Mouse (Mus musculus) liver, embryonic 13.5 days (tissue): Measurements from ENCODE around the gene Foxp4. TPM values are rescaled to one million over a fixed set of nuclear protein-coding genes. Genes with fewer than 3 reads are reported as not detected.
A peak's percentile ranks its signal among the peaks of the same experiment; 100 is the strongest.

Experiments
- ATAC-seq: fragments of 200-750 bp; cut with Nextera tagmentation; 2 replicates; pipeline ENCODE4 v1.8.0; 2017; ENCODE audit warnings: low read depth, mild to moderate bottlenecking, moderate number of reproducible peaks, moderate library complexity
- DNase-seq: peaks from one replicate; pipeline ENCODE4 v3.0.0; 2022
- H3K27ac ChIP-seq: fragments of 300-500 bp; sonication (generic); 2 replicates; pipeline ENCODE4 v1.5.1; 2015; ENCODE audit warnings: moderate library complexity, mild to moderate bottlenecking, inconsistent platforms
- H3K27me3 ChIP-seq: fragments of 300-500 bp; sonication (generic); 2 replicates; pipeline ENCODE4 v1.6.1; 2015; ENCODE audit warnings: mild to moderate bottlenecking, inconsistent platforms
- H3K36me3 ChIP-seq: fragments of 300-500 bp; sonication (generic); 2 replicates; pipeline ENCODE4 v1.6.1; 2015; ENCODE audit warnings: mild to moderate bottlenecking, inconsistent platforms
- H3K4me1 ChIP-seq: fragments of 300-500 bp; sonication (generic); replicated peaks from 2 replicates; pipeline ENCODE4 v1.6.1; 2015; ENCODE audit warnings: inconsistent platforms
- H3K4me2 ChIP-seq: fragments of 300-500 bp; sonication (generic); 2 replicates; pipeline ENCODE4 v1.6.1; 2015; ENCODE audit warnings: inconsistent platforms, mild to moderate bottlenecking, moderate library complexity
- H3K4me3 ChIP-seq: fragments of 300-500 bp; sonication (generic); replicated peaks from 2 replicates; pipeline ENCODE4 v1.5.1; 2015; ENCODE audit warnings: mild to moderate bottlenecking, inconsistent platforms
- H3K9ac ChIP-seq: fragments of 300-500 bp; sonication (generic); 2 replicates; pipeline ENCODE4 v1.6.1; 2015; ENCODE audit warnings: mild to moderate bottlenecking, inconsistent platforms
- H3K9me3 ChIP-seq: fragments of 300-500 bp; sonication (generic); replicated peaks from 2 replicates; pipeline ENCODE4 v1.6.1; 2016; ENCODE audit warnings: inconsistent platforms
- WGBS: fragments of 180-500 bp; shearing (Covaris S2); methylation state at CpG from one replicate; pipeline ENCODE4 v1.1.7; 2015; ENCODE audit not compliant: insufficient replicate concordance; 5-methylcytosine and 5-hydroxymethylcytosine counted together
- polyA plus RNA-seq: library from polyadenylated mRNA; unstranded; fragments of >200 nt; fragmentation: Nextera tagmentation; extraction: Ambion mirVana; gene quantifications from 2 replicates; pipeline ENCODE4 v1.2.1, GENCODE M21; 2015

Foxp4 gene
- polyA plus RNA-seq = 3.8 and 3.9 TPM in 2 replicates

DNA sequence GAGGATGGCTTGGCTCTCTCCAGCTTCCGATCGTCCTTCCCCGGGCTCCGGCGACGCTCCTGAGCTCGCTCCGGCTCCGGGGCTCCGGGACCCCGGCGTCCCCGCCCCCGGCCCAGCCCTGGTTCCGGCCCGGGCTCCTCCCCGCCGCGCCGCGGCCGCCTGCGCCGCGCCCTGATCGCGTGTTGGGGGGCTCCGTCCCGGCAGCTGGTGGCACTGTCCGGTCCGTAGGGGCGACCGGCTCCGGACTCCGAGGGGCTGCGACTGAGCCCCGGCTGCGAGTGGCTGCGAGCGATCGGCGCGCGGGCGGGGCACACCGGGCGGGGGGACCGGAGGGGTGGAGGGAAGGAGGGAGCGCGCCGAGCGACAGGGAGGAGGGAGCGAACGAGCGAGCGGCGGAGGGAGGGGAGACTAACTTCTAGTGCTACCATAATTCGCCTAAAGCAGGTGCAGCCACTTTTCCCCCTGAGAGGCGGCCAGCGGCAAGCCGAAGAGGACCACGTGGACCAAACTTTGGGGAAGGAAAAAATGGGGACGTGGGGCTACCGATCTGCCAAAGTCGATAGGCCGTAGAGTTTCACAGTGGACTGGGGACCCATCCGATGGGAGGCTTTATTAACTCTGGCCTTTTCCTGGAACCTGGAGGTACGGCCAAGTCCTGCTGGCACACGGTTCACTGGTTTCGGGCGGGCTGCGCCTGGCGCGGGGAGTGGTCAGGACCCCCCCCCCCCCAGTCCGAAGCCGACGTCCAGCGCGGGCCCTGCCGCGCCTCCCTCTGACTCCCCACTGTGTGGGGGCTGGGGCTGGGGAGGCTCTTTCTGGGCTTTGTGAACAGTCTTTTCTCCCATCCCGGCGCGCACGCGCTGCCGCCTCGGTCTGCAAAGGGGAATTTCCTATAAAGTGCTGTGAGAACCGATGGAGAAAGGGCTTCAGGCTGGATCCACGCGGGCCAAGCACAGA is at the start of gene Foxp4:
Gene Foxp4, minus strand, starts transcription at position 263 of the 957 bp plus-strand sequence.
- peak within 1 kb of the TSS; percentile 78 for H3K4me3 ChIP-seq
- DNase-seq = peak; percentile 76
- under 1% methylated on average over 91 of the region's 91 CpGs for WGBS
- H3K27ac ChIP-seq = peak within 1 kb of the TSS; percentile 75
- peak within 1 kb of the TSS; percentile 94 for H3K4me2 ChIP-seq
- no peaks in the 10 kb centered on the region for H3K9me3 ChIP-seq
- peaks cover 59% of the 10 kb centered on the region for H3K4me1 ChIP-seq
- peak within 1 kb of the TSS; percentile 83 for H3K9ac ChIP-seq
- H3K36me3 ChIP-seq = no peaks in the 10 kb centered on the region
- peaks cover 49% of the 10 kb centered on the region for H3K27me3 ChIP-seq
- peak; percentile 83 for ATAC-seq

DNA sequence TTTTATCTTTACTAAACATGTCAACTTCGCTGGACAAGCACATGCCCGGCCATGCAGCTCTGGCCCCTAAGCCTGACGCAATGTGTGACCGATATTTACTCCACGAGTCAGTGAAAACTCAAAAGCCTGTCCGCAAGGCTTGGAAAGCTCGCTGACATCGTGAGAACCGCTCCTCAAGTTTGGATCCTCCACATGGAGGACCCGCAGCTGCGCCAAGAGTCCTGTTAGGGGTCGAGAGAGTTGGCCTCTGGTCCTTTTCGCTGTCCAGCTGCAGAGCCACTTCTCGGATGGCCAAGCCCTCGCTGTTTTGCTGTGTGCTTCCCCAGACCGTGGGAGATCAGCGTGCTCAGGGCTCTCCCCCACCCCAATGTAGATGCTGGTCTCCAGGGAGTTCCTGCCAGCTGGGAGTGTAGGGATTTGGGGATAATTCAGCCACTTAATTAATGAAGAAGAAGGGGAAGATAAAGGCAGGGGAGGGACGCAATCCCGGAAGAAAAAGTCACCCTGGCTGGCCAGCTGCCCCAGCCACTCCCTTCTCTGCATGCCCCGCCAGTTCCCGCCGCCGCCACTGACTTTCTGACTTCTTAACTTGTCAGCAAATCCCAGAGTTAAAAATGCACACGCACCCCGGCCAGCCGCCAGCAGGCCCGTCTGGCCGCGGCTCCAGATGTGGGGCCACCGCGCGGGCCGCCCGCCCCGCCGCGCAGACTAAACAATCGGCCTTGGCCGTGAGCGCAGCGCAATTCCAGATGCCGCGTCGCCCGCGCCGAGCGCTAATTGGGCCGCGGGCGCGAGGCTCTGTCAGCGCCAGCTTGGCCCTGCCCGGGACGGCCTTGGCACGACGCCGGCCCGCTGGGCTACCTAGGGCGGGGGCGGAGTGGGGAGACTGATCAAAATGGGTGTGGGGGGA is 49.4 kb upstream of the Foxp4 start:
- Histone ChIP-seq H3K36me3 (no peaks in the 10 kb centered on the region), H3K27me3 (peaks cover 53% of the 10 kb centered on the region), H3K4me1 (peaks cover 33% of the 10 kb centered on the region), H3K4me2 (peak overlapping the region; percentile 68), H3K9ac (peak overlapping the region; percentile 41), H3K27ac (peak overlapping the region; percentile 50), H3K4me3 (peak overlapping the region; percentile 50), H3K9me3 (no peaks in the 10 kb centered on the region)
- DNase-seq (no peak), ATAC-seq (peak; percentile 35; the same call in 1 of the 2 replicates)
- 3% methylated on average over 61 of the region's 61 CpGs for WGBS

DNA sequence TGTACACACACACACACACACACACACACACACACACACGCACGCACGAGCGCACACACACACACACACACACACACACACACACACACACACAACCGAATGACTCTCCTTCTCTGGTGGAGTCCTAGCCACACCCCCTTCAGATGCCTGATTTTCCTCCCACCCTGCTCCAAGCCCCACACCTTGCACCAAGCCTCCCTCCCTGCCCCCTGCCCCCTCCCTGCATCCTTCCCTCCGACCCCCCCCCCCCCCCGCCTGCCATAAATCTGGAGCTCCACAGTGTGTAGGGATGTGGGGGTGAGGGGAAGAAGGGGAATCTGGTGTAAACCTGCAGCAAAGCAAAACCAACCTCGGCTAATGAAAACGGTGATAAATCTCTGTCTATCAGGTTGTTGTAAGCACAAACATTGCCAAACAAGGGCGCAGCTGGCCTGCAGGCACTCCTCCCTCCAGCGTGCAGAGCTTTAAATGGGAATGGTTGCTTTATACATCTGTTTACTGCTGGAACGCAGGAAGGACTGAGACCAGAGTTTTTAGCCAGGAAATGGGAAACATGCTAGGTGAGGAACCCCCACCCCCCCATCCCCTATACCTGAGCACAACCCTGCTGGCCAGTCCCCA is 41.5 kb upstream of the Foxp4 start:
- DNase-seq = no peak

DNA sequence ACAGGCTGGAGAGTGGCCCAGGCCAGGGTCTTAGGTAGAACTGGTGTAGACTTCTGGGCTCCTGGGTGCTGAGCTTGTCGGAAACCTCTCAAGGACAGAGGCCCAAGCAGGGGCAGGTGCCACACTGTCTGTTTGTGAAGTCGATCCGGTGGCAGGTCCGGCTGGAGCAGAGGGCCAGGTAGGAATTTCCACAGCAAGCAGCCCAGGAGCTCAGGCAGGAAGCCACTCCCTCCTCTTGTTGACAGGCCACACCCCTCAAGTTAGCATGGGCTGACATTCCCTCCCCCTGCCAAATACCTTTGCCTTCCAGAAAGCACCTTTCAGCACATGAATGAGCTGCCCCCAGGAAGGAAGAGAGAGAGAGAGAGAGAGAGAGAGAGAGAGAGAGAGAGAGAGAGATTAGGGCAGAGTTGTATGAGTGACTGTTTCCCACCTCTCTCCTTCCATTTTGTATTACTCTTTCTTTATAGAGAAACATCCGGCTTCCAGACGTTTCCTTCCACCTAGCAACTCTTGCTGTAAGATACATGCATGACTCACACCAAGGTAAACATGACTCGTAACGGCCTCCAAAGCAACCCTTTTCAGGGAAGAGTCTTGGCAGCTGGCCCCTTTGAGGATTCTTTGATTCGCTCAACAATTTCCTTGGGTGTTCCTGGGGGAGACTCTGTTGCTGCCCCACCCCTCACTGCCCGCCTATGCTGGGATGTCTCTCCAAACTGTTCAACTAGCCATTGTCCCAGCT is 33.8 kb upstream of the Foxp4 start:
- Histone ChIP-seq H3K4me3 (no peak overlapping the region), H3K27me3 (peaks cover 8% of the 10 kb centered on the region), H3K4me2 (no peak overlapping the region), H3K9me3 (no peaks in the 10 kb centered on the region), H3K4me1 (peaks cover 22% of the 10 kb centered on the region), H3K27ac (no peak overlapping the region), H3K36me3 (no peaks in the 10 kb centered on the region), H3K9ac (no peak overlapping the region)
- 38% methylated on average over 10 of the region's 10 CpGs for WGBS
- ATAC-seq (peak; percentile 41; the same call in 1 of the 2 replicates), DNase-seq (no peak)

More for the DNA sequence above, 41.5 kb upstream of the Foxp4 start:
- Histone ChIP-seq H3K27ac (no peak overlapping the region), H3K4me1 (no peaks in the 10 kb centered on the region), H3K27me3 (no peaks in the 10 kb centered on the region), H3K36me3 (no peaks in the 10 kb centered on the region), H3K9me3 (no peaks in the 10 kb centered on the region), H3K4me3 (no peak overlapping the region), H3K4me2 (no peak overlapping the region), H3K9ac (no peak overlapping the region)
- no peak for ATAC-seq
- WGBS = 36% methylated on average over 6 of the region's 12 CpGs

DNA sequence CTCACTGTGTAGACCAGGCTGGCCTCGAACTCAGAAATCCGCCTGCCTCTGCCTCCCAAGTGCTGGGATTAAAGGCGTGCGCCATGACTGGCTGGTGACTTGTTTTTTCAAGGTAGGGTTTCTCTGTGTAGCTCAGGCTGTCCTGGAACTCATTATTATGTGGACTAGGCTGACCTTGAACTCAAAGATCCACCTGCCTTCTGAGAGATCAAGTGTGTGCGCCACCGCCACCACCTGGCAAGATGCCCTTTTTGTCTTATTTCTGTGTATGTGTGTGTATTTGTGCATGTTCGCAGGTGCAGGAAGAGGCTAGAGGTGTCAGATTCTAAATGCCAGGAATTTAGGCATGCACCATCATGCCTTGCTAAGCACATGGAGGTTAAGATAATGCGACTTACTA is 32.0 kb upstream of the Foxp4 start:
- 78% methylated on average over 8 of the region's 8 CpGs for WGBS
- H3K9me3 ChIP-seq = no peaks in the 10 kb centered on the region
- H3K4me2 ChIP-seq = no peak overlapping the region
- H3K27ac ChIP-seq = no peak overlapping the region
- DNase-seq (no peak), ATAC-seq (no peak)
- H3K9ac ChIP-seq = no peak overlapping the region
- H3K4me1 ChIP-seq = peaks cover 22% of the 10 kb centered on the region
- peaks cover 24% of the 10 kb centered on the region for H3K27me3 ChIP-seq
- no peak overlapping the region for H3K4me3 ChIP-seq
- no peaks in the 10 kb centered on the region for H3K36me3 ChIP-seq

DNA sequence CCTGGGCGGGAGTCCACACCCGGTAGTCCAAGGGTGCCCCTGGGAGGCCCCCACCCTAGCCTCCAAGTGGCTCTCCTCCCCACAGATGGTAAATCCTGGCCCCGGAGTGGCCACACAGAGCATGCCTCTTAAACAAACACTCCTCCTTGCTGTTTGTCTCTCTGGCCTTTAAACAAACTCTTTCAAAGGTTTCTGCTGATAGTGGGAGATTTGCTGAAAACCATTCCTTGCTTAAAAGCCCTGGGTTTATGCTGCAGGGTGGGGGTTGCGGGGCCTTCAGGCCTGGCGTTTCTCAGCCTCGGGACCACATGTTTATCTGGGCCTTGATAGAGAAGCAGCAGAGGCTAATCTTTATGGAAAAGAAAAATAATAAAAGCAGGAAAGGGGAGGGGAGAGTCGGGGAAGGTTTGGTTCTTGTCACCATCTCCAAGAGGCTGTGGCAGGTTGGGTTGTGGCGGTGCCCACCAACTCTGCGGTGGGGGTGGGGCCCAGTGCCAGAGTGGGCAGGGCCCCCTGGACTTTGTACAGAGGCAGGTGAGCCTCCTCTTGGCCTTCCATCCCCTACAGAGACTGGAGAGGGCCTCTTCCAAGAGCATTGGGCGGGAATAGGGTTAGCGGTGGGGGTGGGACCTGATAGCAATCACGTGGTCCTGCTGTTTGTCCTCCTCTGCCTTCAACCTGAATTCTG is 30.8 kb upstream of the Foxp4 start:
- Histone ChIP-seq H3K36me3 (no peaks in the 10 kb centered on the region), H3K4me1 (peaks cover 22% of the 10 kb centered on the region), H3K4me2 (no peak overlapping the region), H3K9ac (no peak overlapping the region), H3K27ac (peak overlapping the region; percentile 66), H3K27me3 (peaks cover 28% of the 10 kb centered on the region), H3K4me3 (no peak overlapping the region), H3K9me3 (no peaks in the 10 kb centered on the region)
- WGBS = 37% methylated on average over 12 of the region's 12 CpGs
- DNase-seq (no peak), ATAC-seq (peak; percentile 50; the same call in 1 of the 2 replicates)

DNA sequence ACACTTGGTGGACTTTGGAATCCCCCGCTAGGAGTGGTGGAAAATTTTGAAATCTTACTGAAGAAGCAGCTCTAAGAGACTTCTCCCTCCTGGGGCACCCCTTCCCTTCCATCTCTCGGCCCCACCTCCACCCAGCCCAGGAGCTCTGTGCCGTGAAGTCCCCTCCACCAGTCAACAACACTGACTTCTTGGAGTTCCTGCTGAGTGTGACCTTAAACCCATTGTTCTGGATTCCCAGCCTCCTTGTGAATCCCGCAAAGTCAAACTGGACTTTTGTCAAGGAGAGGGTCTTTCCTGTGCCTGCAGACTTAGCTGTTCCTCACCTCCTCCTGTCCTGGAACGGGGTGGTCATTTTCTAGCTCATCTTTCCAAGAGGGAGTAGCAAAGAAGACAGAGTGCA is 28.8 kb upstream of the Foxp4 start:
- Histone ChIP-seq H3K36me3 (no peaks in the 10 kb centered on the region), H3K4me3 (no peak overlapping the region), H3K9me3 (no peaks in the 10 kb centered on the region), H3K4me2 (no peak overlapping the region), H3K9ac (no peak overlapping the region), H3K27ac (no peak overlapping the region), H3K27me3 (peaks cover 28% of the 10 kb centered on the region), H3K4me1 (peaks cover 17% of the 10 kb centered on the region)
- ATAC-seq (no peak), DNase-seq (no peak)
- WGBS = 34% methylated on average over 5 of the region's 5 CpGs

DNA sequence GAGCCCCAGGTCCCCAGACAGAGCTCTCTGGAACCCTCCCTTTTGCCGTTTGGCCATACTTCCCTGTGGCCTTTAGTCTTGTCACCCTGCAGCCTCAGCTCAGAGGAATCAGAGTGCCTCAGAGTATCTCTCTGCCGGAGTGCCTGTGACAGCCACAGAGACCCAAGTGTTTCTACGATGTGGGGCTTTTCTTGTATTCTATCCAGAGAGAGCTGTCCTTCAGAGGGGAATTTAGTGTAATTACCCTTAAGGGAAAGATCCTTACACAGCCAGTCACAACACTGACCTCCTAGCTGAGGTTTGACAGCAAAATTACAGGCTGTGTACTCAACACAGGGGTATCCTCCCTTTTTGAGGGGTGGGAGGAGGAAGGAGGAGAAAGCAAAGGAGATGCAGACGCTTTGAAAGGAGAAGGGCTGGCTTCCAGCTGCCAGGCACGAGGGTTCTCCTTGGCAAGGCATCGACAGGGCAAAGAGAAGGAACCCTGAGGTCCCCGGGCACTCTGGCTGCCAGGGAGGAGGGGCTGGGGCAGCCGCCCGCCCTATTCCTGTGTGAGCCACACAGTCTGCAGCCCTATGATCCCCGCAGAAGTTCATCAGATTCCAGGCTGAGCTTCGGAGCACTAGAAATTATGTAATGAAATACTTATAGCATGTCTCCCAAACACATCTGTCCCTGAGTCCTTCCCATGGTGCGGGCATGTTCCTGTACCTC is 28.1 kb upstream of the Foxp4 start:
- peaks cover 29% of the 10 kb centered on the region for H3K27me3 ChIP-seq
- ATAC-seq = no peak
- 20% methylated on average over 12 of the region's 12 CpGs for WGBS
- no peaks in the 10 kb centered on the region for H3K36me3 ChIP-seq
- H3K9me3 ChIP-seq = no peaks in the 10 kb centered on the region
- peaks cover 14% of the 10 kb centered on the region for H3K4me1 ChIP-seq
- DNase-seq = no peak
- H3K4me2 ChIP-seq = no peak overlapping the region
- H3K4me3 ChIP-seq = no peak overlapping the region
- no peak overlapping the region for H3K9ac ChIP-seq
- no peak overlapping the region for H3K27ac ChIP-seq

DNA sequence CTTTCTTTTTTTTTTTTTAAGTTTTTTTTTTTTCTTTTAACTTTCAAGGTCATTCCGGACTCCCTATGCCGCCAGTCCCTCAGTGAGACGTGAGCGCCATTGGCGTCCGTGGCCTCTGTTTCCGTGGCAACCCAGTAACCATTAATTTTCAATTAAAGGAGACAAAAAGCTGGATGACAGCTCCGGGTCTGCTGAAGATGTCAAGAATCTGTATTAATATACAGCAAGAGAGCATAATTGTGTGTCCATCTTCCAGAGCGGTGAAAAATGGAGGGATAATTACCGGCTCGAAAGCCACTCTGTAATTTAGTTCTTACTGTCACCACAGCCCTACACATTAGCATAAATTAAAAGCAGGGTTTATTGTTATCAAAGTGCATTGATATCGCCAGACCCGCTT is 27.0 kb upstream of the Foxp4 start:
- H3K4me3 ChIP-seq = no peak overlapping the region
- no peak for ATAC-seq
- no peak for DNase-seq
- no peaks in the 10 kb centered on the region for H3K9me3 ChIP-seq
- H3K36me3 ChIP-seq = no peaks in the 10 kb centered on the region
- H3K4me2 ChIP-seq = no peak overlapping the region
- H3K27me3 ChIP-seq = peaks cover 38% of the 10 kb centered on the region
- no peak overlapping the region for H3K27ac ChIP-seq
- no peak overlapping the region for H3K9ac ChIP-seq
- WGBS = 71% methylated on average over 13 of the region's 13 CpGs
- H3K4me1 ChIP-seq = peaks cover 23% of the 10 kb centered on the region
